Mouse (Mus musculus) B cell, adult 2 months (primary cell): ENCODE measurements at regions not wholly inside any gene's neighbourhood (a gene's known extent, or its start where the extent isn't known, plus 50 kb on each side); places are given as distances from the start of the nearest gene placed in this dataset.

Experiments used
- DNase-seq, 2 experiments: peaks; one replicate each; pipeline ENCODE4 v3.0.0; 2022

DNA sequence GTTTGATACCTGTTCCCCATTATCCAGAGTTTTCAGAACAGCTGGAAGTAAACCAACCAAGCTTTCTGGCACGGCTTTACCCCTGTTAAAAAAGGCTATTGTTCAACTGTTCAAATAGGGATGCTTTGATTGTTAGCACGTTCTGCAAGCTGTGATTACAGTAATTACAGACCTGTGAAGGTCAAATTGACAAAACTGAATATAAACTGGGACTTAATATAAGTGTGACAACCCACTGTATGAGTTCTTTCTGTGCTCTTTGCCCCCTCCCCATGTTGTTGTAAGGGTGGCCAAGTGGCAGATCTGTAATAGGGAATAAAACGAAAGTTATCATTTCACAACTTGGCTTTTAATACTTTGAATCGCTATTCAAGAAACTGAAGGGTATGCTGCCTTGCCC, 105.0 kb upstream of the 4933415F23Rik start:
- no peak for DNase-seq

DNA sequence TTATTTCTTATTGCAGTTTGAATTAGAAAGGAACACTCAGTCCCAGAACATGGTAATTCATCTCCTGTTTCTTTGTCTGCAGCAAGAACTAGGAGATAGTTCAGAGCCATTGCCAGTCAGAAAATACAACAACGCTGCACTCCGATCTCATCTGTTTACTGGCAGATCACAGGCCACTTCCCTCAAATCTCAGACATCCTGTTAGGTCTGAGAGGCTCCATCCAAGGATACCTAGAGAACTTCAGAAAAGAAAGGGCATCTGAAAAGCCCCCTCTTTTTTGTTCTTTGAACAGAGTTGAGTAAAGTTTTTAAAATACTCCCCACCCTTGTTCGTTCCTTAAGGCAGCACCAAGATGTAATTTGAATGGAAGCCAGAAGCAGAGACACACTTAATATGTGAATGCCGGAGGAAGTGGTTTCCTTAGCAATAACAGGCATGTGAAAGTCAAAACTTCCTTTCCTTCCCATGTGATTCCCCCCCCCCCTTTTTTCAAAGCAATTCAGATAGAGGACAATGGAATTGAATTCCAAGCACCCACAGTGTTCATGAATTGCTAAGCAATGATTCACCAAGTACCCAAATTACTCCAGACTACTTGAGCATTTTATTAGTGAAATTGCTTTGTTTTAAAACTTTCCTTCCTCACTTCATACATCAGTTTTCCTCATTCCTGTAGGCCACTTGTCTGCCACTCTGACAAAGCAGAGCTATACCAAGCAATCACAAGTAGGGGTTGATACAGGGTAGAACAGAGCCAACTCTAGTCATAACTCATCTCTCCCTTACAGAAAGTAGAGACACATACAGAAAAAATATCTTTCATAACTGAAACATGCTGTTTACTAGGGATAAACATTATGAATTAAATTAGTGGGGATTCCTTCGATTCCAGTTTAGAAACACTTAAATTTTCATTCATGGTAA, 100.7 kb upstream of the 4933415F23Rik start:
- DNase-seq = no peak

DNA sequence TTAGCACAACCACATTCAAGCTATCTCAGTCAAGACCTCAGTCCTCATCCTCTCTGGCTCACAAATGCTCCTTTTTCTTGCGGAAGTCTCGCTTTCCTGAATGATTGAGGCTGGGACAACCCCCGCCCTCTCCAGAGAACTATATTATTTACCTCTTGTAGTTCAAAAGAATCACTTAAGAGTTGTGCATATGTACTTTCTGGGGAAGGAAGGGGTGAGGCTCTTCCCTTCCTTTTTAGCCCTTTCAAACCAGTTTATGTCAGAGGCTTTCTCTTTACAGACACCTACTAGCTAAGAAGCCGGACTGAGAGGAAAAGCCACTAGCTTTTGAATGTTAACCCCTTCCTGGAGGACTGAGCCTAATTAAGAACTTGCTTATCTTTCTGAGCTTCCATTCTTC, 98.4 kb upstream of the 4933415F23Rik start:
- no peak for DNase-seq

DNA sequence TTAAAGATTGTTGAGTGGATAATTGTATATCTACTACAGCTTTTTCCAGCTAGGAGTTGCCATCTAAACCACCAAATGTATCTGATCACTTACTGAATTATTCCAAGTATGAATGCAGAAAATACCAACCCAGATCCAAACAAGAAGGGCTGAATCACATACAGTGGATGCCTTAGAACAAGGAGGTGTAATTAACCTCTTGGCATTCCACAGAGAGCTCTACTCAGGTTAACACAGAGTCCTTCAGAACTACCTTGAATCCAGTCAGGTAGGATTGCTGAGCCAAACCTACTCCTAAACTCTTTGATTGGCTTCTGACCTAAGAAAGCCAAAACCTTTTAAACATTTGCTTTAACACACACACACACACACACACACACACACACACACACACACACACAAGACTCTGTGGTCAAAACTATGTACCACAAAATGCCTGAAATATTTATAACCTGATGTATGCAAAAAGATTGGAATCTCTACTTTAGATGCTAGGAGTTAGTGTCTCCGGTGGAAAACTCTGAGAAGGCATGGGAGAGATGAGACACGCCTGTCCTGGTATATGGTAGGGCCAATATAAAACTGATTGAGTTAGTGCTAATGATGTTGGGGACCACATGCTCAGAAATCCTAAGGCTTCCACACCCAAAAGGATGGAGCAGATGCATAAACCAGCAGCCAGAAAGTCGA, 88.4 kb upstream of the 4933415F23Rik start:
- DNase-seq = no peak

GRCm38 (mm10) chr1:23189790-23190189, 87.7 kb upstream of the 4933415F23Rik start:
- no peak for DNase-seq

DNA sequence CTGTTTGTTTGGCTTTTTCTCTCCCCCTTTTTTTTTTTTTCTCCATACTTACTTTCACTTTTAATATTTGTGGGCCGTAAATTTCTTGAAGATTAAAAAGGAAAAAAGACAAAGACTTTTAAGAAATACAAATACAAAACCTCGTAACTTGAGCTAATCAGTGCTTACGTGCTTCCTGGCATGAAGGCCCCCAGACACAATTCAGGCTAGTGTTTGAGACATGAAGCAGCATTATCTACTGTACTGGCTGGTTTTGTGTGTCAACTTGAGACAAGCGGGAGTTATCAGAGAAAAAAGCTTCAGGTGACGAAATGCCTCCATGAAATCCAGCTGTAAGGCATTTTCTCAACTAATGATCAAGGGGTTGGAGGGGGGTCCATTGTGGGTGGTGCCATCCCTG, 86.2 kb upstream of the 4933415F23Rik start:
- no peak for DNase-seq

GRCm38 (mm10) chr1:23187446-23188206, 85.6 kb upstream of the 4933415F23Rik start:
- no peak for DNase-seq

DNA sequence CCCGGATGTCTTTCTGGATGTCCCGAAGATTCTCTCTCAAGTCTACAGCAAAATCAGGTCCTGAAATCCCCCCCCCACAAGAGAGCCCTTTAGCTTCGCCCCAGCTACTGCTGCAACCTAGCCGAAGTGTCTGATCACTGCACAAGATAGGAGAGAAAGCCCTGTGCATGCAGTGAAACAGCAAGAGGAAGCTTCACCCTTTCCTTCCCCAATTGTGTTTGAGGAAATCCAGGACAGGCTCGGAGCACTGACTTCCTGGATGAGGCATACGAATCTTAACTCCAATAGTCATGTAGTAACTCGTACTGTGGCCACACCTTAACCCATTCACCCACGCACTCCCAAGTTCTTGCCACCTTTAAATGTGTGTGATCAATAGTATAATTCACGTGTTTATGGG, 82.7 kb upstream of the 4933415F23Rik start:
- no peak for DNase-seq

- DNase-seq = no peak
Measured at GRCm38 (mm10) chr1:23182541-23182940, 80.5 kb upstream of the 4933415F23Rik start.

DNA sequence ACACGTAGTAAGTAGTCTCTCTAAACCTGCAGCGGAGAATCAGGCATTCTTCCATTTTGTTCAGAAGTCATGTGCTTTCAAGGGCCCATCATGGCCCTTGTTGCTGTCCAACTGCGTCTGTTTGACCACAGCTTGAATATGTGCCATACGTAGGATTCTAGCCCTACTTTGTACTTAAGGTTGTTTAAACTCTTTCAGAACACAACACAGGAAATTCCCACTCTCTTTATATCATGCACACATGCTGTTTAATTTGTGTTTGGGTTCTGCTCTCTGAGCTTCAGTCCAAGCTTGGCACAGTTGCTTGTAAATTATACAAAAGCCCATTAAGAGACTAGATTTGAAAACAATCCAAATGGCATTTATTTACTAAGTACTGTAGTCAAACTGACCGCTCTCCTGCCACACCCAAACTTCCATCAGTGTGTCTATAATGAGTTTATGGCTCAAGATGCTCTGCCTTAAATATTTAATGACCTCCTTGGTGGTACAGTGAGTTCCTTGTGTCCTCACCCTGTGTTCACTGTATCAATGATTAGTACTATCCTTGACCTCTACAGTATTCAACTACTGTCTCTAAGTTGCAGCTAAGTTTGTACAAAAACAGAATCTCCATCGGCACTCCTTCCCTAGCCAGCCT, 76.4 kb upstream of the 4933415F23Rik start:
- no peak for DNase-seq

DNA sequence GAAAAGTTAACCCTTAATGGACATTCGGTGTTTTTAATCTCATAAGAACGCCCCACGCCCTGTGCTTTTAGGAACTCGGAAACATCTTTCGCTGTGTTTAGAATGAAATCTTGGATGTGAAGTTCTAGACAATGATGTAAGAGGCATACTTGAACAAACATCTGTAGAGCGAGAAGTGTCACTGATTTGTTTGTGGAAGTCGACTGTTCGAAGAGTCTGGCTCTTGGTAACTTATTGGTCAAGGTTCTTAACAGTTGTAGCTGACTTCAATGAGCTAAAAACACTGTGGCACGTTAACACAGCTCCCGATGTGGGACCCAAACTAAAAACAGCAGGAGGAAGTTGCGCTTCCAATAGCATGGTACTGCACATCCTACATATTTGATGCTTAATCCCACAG, 72.0 kb upstream of the 4933415F23Rik start:
- DNase-seq = no peak

GRCm38 (mm10) chr1:23173054-23173802, 71.2 kb upstream of the 4933415F23Rik start:
- no peak for DNase-seq

DNA sequence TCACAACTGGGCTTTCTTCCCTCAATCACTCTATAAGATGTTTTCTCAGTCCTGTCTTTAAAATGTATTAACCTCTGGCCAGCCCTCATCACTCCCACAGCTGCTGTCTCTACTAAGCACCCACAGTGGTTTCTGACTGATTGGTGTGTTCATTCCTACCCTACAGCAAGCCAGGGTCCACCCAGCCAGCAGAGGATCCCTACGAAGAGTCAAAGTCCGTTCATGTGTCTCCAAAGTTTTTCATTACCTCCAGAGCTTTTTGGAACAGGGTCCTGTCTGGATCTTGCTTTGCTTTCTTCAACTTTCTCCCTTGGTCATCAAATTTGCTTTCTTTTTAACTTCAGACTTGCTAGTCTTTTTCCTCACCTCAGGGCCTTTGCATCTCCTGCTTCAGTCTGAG, 69.3 kb upstream of the 4933415F23Rik start:
- DNase-seq = no peak

- no peak for DNase-seq
Measured at GRCm38 (mm10) chr1:23170711-23171110, 68.7 kb upstream of the 4933415F23Rik start.

DNA sequence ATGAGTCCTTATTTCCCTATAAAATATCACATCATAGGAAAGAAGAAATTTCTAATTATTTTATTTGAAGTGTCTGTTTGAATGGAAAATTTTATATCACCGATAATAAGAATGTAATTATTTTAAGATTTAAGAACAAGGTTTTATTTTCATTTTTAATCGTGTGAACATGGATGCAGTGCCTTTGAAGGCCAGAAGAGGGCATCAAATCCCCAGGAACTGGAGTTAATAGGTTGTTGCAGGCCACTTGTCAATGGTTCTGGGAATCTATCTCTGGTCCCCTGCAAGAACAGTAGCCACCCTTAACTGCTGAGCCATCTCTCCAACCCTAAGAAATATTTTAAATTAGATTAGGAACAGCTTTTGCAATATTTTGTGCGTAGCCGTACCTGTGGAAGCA, 66.5 kb upstream of the 4933415F23Rik start:
- DNase-seq = no peak

DNA sequence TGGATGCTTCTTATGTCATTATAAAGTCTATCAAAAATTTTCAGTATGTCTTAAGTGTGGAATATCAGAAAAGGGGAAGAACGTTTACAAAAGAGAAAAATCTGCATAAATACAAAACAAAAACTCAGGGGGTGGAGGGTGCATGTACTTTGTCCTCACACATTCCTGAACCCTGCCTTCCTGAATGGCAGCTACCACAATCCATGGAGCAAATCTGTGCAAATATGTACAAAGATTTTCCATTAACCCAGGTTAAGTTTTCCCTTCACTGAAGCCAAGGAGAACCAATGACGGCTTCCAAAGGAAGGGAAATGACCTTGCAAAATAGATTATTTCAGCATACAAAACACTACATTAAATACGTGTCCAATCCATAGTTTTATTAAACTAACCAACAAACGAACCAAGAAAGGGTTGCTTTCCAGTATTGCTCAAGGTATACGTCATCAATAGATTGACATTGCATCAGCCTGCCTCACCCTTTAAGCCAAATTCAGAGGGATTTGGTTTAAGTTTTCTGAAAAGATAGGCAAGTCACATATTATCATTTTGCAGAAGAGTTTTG, 61.4 kb upstream of the 4933415F23Rik start:
- no peak for DNase-seq

DNA sequence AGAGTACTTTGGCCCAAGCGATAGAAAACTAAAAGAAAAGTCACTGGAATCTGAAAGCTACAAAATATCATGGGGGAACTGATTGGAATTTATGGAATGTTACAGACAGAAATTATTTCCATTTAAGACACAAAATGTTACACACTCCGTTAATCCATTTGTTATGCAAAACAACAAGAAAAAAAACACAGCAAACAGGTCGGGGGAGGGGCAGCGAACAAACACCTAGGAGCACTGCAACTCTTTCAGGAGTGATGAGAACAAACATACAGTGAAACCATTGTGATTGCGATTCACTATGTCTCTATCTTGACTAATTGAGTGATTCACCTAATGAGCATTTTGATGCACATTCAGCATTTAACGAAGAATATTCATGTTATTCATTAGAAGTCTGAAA, 60.7 kb upstream of the 4933415F23Rik start:
- DNase-seq = no peak
